Mouse (Mus musculus): ENCODE measurements at regions not wholly inside any gene's neighbourhood (a gene's known extent, or its start where the extent isn't known, plus 50 kb on each side); places are given as distances from the start of the nearest gene placed in this dataset.

DNA sequence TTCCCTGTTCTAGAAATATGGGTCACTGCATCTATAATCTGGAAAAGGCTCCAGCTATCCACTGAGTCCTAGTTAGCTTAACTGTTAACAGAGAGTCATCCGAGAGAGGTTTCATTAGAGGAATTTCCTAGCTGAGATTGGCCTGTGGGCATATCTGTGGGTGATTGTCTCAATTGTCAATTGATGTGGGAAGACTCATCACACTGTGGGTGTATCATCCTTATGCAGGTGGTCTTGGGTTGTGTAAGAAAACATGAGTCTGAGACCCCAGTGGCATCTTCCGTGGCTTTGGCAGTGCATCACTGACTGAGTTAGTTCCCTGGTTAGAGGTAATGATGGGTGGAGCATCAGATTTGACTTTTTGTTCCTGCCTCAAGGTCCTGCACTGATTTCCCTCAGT is 156.7 kb upstream of the Gm5148 start:
- no peak for DNase-seq (ENCODE audit: low spot score in 2 of 2)

DNA sequence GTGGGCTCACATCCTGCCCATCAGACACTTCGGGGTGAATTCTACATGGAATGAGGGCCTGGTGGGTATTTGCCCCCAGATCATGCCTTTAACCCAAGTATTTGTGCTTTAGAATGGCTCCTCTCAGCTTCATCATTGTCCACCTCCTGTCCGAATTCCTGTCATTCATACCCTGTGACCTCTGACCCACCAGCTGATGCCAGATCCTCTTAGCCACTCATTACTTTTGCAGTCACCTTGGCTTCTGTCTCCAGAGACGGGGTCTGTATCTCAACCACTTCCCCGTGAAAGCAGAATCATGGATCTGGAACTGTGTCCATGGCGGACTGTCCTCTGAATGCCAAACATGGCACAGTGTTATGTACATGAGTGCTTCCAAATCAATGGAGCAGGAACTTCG is 154.8 kb upstream of the Gm5148 start:
- no peak for DNase-seq (ENCODE audit: low spot score in 2 of 2)

DNA sequence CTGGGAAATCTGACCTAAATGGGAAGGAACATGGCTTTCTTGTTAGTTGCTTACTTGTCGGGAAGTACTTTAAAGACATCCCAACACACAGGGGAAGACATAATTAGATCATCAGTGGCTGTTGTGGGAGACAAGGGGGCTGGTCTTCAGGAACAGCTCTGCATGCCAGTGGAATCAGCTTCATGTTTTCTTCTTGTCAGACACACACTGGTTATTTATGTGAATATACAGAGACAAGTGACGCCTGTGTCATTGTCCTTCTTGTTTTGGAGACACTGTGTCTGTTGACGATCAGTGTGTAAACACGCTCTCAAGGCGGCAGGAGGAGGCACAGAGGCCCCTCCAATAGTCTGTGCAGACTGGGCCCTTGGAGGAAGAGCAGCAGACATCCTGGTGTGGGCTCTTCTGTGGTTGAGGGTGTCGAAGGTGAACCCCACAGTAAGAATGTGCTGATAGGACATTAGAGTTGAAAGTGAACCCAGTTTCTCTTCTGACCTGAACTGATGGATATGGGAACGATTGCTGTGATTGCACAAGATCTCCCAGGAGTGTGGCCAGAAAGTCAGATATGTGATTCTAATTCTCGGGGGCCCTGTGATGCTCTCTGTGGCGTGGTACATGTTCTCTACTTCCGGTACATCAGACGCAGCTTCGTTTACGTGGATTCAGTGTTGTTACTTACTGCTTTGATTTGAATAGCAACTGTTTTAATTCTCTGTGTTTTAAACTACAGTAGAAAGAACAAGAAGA is 151.9 kb upstream of the Gm5148 start:
- no peak for DNase-seq (ENCODE audit: low spot score in 2 of 2)

DNA sequence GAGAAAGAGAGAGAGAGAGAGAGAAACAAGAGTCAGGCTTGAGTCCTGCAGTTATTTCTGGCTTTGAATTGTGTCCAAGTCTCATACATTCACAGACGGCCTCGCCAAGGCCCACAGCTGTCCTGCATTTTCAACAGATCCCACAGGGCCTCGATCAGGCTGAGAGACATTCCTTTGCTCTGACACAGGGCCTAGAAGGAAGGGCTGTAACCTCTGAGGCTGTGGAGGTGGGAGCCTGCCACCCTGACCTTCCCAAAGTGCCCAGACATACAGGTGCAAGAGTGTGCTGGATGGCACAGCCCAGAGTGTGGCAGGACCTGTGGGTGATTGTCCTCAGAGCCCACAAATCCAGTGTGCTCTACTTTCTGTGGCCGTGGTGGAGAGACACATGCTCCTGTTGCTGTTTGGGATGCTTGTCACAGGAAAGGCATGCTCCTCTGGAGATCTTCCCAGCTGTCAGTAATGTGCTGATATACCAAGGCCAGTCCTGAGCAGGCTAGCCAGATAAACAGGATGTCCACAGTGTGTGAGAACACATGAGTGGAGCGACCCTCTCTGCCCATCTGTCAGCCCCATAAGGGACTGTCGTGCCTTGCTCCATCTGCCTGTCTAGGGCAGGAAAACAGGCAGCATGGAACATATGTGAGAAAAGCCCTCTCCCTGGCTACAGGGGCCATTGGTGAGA is 151.2 kb upstream of the Gm5148 start:
- no peak for DNase-seq (ENCODE audit: low spot score in 2 of 2)

DNA sequence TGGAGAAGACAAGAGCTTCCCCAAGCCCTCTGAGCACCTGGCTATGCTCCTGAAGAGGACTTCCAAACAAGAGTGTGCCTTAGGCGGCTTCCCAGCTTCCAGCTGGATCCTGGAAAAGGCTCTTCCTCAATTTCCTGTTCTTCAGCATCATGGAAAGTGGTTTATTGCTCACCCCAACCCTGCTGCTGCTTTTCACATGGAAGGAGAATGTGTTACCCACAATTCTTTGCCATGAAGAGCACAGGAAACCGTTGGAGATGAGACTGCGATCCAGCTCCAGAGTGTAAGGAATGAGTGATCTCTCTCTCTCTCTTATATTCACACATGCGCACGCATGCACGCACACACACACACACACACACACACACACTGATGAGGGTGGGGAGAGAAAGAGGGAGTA is 150.6 kb upstream of the Gm5148 start:
- no peak for DNase-seq (ENCODE audit: low spot score in 2 of 2)

DNA sequence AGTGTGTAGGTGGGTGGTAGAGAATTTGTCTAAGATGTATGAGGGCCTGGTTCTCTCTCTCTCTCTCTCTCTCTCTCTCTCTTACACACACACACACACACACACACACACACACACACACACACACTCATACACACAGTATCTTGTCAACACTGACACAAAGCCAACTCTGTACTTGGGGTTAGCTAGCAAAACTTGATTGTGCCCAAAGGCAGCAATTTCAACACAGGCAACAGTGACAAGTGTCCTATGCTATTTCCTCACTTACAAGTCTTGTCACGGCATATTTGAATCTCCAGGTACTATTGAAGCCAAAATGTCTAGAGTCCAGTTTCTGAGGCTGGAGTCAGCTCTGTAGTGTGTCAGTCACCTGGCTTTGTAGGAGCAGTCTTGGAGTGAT is 150.1 kb upstream of the Gm5148 start:
- no peak for DNase-seq (ENCODE audit: low spot score in 2 of 2)

DNA sequence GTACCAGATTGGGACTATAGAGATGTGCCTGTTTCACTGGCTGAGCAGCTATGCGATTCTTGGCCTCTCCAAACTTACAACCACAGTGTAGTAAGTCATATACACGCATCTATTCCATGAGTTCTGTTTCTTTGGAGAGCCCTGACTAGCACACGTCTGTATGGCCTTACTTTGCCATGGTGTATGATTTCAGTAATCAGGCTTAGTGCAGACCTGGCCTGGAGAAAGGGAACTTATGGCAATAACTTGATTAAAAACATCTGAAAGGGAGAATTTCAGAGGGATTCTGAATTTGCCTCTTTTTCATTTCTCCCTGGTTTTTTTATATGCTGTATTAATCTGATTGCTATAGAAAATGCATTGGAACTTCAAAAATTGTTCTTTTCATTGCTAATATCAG is 148.0 kb upstream of the Gm5148 start:
- DNase-seq (ENCODE audit: low spot score in 2 of 2), result no peak

DNA sequence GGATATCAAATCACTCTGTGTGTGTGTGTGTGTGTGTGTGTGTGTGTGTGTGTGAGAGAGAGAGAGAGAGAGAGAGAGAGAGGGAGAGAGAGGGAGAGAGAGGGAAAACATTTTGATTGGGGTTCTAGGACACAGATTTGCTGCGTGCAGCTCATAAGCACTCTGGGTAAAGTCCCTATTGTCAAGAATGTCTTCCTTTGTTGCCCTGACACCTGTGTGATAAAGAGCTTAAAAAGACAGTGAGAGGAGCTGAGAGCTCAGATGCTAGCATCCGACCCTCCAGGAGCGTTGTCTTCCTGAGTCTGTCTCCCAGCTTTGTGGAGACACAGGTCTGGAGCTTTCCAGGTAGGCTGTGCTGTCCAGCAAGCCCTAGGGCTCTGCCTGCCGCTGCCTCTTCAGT is 146.8 kb upstream of the Gm5148 start:
- DNase-seq (ENCODE audit: low spot score in 2 of 2), result no peak

DNA sequence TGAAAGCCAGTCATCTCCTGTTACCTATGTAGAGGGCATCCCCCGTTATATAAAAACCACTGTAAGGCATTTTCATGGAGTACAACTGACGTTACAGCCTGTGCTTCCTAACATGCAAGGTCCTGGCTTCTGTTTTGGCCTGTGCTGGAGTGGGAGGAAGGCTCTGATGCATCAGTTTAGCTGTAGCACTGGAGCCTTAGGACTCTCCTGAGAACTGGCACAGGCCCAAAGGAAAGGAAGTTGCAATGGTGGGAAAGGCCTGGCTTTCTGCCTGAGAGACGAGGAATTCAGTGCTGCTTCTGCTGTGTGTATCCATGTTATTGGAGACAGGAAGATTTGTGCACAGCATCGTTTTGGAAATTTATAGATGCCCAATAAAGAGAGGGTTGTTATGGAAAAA is 144.2 kb upstream of the Gm5148 start:
- no peak for DNase-seq (ENCODE audit: low spot score in 2 of 2)

DNA sequence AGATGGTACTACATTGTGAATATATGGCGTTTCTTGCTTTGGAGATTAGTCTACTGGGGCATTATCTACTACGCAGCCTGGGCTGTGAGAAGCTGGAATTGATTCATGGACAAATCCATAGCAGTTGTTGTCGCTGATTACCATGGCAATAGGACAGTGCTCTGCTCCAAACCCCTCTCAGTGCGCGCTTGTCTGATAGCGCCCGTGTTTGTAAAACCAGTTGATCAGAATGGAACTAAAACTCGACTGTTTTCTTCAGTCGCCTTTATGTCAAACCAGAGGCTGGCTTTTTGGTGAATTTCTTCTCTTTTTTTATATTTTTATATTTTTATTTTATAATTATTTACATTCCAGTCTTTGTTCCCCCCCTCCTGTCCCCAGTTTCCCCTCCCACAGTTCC is 138.5 kb upstream of the Gm5148 start:
- no peak for DNase-seq (ENCODE audit: low spot score in 2 of 2)

DNA sequence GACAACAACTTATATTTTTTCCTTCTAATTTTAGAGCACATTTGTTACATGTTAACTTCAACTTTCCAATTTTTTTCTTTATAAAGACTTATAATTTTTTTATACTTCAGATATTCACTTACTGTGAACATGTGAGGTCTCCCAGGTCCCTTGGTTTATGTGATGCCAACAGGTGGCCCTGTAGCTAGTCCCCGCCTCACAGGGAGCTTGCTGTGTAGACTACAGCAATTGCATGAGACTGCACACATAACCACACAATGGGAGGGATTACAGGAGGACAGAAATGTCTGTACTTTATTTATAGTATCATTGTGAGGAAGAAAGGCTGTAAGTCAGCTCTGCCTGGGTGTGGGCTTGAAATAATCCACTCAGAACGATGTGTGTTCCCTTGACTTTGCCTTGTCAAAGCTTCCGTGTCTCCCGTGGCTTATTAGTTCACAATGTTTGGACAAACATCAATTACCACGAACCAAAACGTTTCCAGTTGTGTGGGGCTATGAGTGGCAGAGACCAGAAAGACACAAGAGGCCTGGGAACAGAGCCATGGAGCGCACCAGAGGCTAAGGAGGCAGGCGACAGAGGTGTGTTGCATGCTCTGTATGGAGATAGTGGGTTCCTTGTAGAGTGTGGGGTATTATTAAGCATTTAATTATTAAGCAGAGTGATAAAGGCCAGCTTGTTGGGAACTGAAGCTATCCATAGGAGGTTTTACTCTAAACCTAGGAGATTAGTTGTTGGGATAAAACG is 136.6 kb upstream of the Gm5148 start:
- no peak for DNase-seq (ENCODE audit: low spot score in 2 of 2)

DNA sequence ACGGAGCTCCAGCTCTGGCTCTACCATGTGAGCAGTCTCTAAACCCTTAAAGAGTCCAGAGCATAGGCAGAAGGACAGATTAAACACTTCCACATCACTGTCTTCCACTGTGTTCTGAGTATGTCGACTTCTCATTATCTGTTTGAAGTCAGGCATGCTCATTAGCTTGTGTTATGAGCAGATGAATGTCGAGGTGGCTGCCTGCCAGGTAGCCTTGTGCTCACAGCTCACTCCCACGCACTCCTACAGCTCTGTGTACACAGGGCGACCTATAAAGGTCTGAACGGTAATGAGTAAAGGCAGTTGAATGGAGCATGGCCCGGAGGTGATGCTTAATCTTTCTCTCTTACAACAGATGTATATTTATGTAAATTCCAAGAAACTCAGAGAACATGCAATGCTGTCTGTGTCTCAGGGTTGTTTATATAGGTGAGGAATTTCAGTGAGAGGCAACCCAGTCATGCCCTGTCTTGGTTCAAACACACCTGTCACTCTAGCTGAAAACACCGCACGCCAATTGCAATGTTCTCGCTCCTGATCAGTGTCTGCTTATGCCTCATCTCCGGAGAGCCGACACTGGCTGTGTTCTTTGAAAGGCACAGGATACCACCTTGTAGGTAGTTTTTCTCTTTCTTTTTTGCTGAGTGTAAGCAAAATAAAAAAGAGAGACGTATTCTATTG is 135.9 kb upstream of the Gm5148 start:
- no peak for DNase-seq (ENCODE audit: low spot score in 2 of 2)

DNA sequence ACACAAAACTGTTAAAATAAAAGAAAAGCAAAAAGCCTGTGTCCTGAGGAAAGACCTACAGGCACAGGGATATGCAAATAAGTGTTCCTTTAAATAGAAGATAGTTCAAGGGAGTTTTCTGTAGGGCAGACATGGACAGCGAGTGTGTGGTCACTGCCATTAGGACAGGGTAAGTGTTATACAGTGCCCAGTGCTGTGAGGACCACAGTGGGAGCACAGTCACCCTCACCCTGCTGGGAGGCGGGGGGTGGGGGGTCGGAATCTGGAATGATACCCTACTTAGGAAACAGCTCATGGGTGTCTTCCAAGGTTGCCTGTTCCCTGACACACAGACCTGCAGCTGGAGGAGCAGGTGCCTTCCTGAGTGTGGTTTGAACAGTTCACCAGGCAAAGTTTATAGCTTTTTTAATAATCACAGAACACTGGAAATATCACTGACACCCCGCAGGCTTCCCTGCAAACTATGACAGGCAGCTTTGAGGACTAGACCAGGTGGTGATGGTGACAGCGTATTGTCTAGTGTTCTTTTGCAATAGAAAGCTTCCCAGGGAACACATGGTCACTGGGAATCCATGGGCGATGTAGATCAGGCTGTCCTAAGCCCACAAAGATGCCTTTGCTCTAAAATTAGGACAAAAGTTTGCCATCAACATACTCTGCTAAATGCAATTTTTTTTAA is 134.5 kb upstream of the Gm5148 start:
- DNase-seq (ENCODE audit: low spot score in 2 of 2), result no peak

DNA sequence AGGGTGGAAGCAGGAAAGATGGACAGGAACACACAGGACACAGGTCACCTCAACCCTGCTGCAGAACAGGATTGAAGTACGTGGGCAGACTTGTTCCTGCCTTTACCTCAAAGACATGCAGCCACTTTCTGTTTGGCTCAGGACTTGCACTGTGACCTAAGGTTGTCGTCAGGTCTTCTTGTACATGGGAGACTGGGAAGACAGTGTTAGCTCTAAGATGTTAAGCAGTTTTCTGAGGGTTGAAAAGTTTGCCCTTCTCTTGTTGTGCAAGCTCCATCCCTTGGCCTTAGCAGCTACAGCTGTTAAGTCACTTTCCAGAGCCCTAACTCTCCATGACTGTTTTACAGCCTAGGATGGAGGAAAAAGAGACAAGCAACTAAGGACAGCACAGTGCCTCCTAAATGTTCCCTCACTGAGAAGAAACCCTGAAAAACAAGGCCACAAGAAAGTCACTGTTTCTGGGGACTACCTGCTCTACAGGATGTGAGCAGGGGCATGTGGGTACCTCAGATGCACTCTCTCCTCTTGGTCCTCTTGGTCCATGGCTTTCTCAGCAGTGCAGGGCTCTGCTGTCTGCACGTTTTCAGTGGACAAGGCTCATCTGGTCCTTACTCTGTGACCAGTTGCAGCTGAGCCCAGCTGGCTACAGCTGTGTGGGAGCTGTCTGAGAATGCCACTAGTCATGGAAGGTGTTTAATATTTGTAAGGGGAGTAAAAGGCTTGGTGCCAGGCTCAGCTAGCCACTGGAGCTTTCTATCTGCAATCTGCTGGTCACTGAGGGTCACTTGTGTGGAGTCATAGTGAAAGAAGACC is 122.1 kb upstream of the Gm5148 start:
- no peak for DNase-seq (ENCODE audit: low spot score in 2 of 2)

DNA sequence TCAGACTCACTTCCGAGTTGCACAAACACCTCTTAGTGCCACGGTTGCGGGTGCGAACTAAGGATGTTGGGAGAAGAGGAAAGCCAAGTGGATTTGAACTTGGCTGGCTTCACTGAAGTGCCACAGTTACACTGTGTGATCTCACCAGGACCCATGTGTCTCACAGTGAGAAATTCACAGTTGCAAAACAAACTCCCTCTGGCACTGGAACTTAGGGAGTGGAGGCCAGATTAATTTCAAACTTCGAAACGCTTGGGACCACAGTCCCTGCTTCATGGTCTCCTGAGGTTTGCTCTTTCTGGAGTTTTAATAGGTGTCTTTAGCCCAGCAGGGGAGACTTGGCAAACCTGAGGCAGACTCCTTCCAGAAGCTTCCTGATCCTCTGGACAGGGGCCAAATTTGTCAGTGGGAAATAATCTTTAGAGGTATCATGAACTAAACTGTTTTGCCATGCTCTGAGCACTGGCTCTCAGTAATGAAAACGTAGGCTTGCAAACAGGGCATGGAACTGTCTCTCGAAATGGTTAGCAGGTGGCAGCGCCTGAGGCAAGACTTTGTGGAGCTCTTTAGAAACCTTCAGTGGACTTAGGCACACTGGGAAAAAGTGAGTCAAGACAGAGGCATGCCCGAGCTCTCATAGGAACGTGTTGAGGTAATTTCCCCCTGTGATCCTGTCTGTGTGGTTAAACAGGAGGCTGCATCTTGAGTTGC is 121.2 kb upstream of the Gm5148 start:
- DNase-seq (ENCODE audit: low spot score in 2 of 2), result no peak

DNA sequence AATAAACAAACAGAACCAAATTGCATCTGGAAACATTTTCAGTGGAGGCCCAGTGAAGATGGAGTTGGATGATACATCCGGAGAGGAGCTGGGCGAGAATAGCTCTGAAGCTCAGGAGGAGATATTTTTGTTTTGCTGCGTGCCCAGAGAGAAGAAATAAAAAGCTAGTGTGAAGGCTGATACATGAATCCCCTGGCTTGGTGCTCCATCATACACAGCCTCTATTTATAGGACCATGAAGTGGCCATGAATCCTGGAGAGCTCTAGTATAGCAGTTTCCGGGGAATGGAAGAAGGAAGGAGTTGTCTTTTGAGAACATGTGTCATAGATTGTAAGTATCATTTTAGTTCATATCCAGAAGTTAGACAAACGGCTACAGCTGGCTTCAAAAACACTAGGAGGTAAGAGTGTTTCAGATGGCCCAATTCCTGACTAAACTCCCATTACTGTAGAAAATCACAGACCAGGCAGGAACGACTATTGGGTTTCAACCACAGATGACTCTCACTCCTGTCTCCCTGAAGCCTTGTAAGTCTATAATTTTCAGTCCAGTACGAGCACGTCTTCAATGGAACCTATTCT is 120.5 kb upstream of the Gm5148 start:
- no peak for DNase-seq (ENCODE audit: low spot score in 2 of 2)

DNA sequence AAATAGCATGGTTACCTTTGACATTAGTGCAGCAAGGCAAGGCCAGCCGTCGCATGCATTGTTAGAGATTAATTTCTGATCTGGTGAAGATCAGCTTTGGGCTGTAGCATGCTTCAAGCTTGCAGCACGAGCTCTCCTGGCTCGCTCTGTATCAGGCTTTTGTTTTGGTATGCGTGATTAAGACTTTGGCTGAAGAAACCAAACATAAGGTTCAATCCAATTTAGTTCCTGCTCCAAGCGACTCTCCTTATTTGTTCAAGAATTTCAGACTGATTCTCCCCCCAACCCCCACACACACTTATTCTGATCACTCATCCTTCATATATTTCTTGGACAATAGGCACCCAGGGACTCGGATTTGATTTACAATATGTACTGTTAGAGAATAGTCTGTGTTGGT is 118.0 kb upstream of the Gm5148 start:
- no peak for DNase-seq (ENCODE audit: low spot score in 2 of 2)

DNA sequence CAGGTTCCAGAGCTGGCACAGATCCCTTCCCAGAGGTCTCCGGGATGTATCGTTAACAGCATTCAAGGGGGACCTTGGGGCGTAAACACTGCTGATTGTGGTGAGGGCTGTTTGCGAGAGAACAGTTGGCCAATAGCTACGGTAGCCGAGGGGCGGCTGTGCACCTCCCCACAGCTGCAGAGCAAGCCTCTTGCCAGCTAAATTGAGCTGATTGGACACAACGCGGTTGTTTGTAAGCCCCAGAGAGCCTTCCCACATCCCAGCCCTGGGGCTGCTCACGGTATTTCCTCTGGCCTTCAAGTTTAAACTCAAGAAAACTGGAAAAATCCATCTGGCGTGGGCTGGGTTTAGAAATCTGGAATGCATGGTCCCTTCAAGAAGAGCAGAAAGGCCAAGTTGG is 114.6 kb upstream of the Gm5148 start:
- no peak for DNase-seq (ENCODE audit: low spot score in 2 of 2)

DNA sequence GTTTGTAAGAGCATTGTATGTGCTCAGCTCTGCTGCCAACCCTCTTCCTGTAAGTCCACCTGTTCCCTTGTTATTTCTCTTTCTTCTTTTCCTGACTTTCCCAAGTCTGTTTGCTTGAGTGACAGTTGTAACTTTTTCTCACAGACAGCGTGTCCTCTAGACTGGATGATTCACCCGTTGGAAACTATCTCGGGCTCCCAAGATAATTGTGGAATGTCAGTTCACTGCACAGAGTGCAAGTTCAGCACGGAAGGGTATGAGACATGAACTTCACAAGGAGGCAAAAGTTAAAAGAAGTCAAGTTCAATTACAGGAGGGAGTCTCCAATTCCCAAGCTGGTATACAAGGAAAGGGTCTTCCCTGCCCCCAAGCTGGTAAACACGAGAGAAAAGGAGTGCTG is 112.5 kb upstream of the Gm5148 start:
- no peak for DNase-seq (ENCODE audit: low spot score in 2 of 2)

DNA sequence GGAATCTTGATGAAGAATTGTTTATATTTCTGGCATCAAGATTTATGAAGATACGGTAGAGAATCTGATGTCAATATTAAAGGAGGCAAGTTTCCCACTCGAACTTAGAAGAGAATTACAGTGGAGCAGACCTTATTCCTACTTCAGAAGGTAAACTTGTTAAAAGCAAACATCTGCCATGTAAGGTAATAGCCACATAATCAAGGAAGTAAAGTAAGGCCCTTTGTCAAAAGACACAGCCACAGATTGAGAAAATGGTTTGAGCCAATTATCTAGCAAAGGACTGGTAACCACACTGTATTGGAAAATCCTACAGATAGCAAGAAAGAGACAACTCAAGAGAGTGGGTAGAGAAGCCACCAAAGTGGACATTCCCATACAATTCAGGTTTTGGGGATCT is 111.4 kb upstream of the Gm5148 start:
- DNase-seq (ENCODE audit: low spot score in 2 of 2), result no peak
